Mouse (Mus musculus) MEL (cell line): ENCODE measurements around the gene Ctu2.

Source experiments
- CTCF ChIP-seq, 3 experiments: IDR thresholded peaks in 2 of 3; conservative IDR thresholded peaks in 1 of 3; 2 replicates each; pipeline ENCODE4 v1.5.1; 2011 to 2012; ENCODE audit warnings: low read length in 3 of 3, low read depth in 2 of 3, mild to moderate bottlenecking in 2 of 3, improper control_type of control experiment in 1 of 3, inconsistent platforms in 1 of 3, mixed read lengths in 1 of 3, moderate library complexity in 1 of 3; ENCODE audit not compliant: control insufficient read depth in 1 of 3, insufficient read depth in 1 of 3, poor library complexity in 1 of 3, severe bottlenecking in 1 of 3
- GATA1 ChIP-seq: IDR thresholded peaks from 2 replicates; pipeline ENCODE4 v1.6.1; 2011; ENCODE audit warnings: low read depth, low read length, improper control_type of control experiment
- HCFC1 ChIP-seq: IDR thresholded peaks from 2 replicates; pipeline ENCODE4 v1.6.1; 2012; ENCODE audit warnings: low read depth, mild to moderate bottlenecking, inconsistent platforms, low read length, improper control_type of control experiment, moderate library complexity
- POLR2A ChIP-seq, 2 experiments: IDR thresholded peaks; 2 replicates each; pipeline ENCODE4 v1.6.1; 2011 to 2012; ENCODE audit warnings: low read length in 2 of 2, mild to moderate bottlenecking in 2 of 2, control low read depth in 1 of 2, improper control_type of control experiment in 1 of 2, low read depth in 1 of 2, moderate library complexity in 1 of 2; ENCODE audit not compliant: control insufficient read depth in 1 of 2, insufficient read depth in 1 of 2, poor library complexity in 1 of 2
- POLR2AphosphoS5 ChIP-seq: IDR thresholded peaks from 2 replicates; pipeline ENCODE4 v1.6.1; 2012; ENCODE audit warnings: low read depth, borderline replicate concordance, mild to moderate bottlenecking, inconsistent platforms, low read length, moderate library complexity, mixed read lengths
- SMC3 ChIP-seq: IDR thresholded peaks from 2 replicates; pipeline ENCODE4 v1.6.1; 2011; ENCODE audit warnings: low read depth, low read length, improper control_type of control experiment
- USF2 ChIP-seq, 2 experiments: IDR thresholded peaks; 2 replicates each; pipeline ENCODE4 v1.6.1; 2011 to 2012; ENCODE audit warnings: improper control_type of control experiment in 2 of 2, low read length in 2 of 2, borderline replicate concordance in 1 of 2, inconsistent platforms in 1 of 2, low read depth in 1 of 2, mild to moderate bottlenecking in 1 of 2; ENCODE audit not compliant: insufficient read depth in 1 of 2
- ZNF384 ChIP-seq: IDR thresholded peaks from 2 replicates; pipeline ENCODE4 v1.6.1; 2012; ENCODE audit warnings: low read depth, mild to moderate bottlenecking, inconsistent platforms, low read length, improper control_type of control experiment

GRCm38 (mm10) chr8:122497016-122497734 is 21.2 kb downstream of the Ctu2 start:
- no peak for TF ChIP-seq HCFC1
- TF ChIP-seq POLR2A (IDR thresholded peaks at IDR 0.05; ENCODE audit: control insufficient read depth in 1 of 2, insufficient read depth in 1 of 2, low read depth in 1 of 2, low read length in 2 of 2, poor library complexity in 1 of 2): no peak
- no peak for TF ChIP-seq ZNF384
- TF ChIP-seq POLR2AphosphoS5: no peak
- TF ChIP-seq SMC3: no peak
- no peak for TF ChIP-seq CTCF (IDR thresholded peaks at IDR 0.05 in 2 of 3, conservative IDR thresholded peaks at IDR 0.05 in 1 of 3; ENCODE audit: control insufficient read depth in 1 of 3, insufficient read depth in 1 of 3, low read depth in 2 of 3, low read length in 3 of 3, poor library complexity in 1 of 3, severe bottlenecking in 1 of 3)
- TF ChIP-seq USF2 (IDR thresholded peaks at IDR 0.05; ENCODE audit: borderline replicate concordance in 1 of 2, insufficient read depth in 1 of 2, low read depth in 1 of 2, low read length in 2 of 2): no peak
- TF ChIP-seq GATA1: no peak
